Mouse (Mus musculus) liver, postnatal 0 days (tissue): Measurements from ENCODE around the gene Olfr1076.

ENCODE experiments used
- CTCF ChIP-seq: sonication (generic); IDR thresholded peaks from 2 replicates; pipeline ENCODE4 v1.5.1; 2016; ENCODE audit warnings: antibody characterized with exemption, low read depth
- EP300 ChIP-seq: IDR thresholded peaks from 2 replicates; pipeline ENCODE4 v1.6.1; 2016; ENCODE audit warnings: antibody characterized with exemption, low read depth, mild to moderate bottlenecking

DNA sequence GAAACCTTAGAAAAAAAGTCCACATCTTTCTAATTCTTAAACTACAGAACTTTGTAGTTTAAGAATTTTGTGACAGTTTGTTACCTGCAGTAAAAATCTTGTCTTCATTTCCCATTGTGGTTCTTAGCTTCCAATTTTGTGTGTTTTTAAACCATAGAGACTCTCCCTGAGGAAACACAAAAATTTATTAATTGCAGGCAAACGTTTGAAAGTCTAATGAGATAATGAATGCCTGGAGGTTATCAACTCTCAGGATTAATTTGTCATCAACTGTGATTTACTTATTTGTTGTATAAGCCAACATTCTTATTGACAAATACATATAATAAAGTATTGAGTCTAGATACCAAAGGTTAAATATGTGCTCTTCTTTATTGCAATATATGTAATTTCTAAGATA, 21.0 kb upstream of the Olfr1076 start, which contains the start of gene Olfr228:
- no peak for TF ChIP-seq CTCF
- TF ChIP-seq EP300: no peak
